Mouse (Mus musculus) MEL (cell line): ENCODE results near the gene Ppp1ca.

Experiments used
- GATA1 ChIP-seq: IDR thresholded peaks from 2 replicates; pipeline ENCODE4 v1.6.1; 2011; ENCODE audit warnings: low read depth, low read length, improper control_type of control experiment
- JUND ChIP-seq: IDR thresholded peaks from 2 replicates; pipeline ENCODE4 v1.6.1; 2011; ENCODE audit warnings: low read depth, mild to moderate bottlenecking, improper control_type of control experiment, low read length
- MAX ChIP-seq: IDR thresholded peaks from 2 replicates; pipeline ENCODE4 v1.6.1; 2011; ENCODE audit warnings: low read length, improper control_type of control experiment
- POLR2A ChIP-seq, 2 experiments: IDR thresholded peaks; 2 replicates each; pipeline ENCODE4 v1.6.1; 2011 to 2012; ENCODE audit warnings: low read length in 2 of 2, mild to moderate bottlenecking in 2 of 2, control low read depth in 1 of 2, improper control_type of control experiment in 1 of 2, low read depth in 1 of 2, moderate library complexity in 1 of 2; ENCODE audit not compliant: control insufficient read depth in 1 of 2, insufficient read depth in 1 of 2, poor library complexity in 1 of 2
- USF1 ChIP-seq: IDR thresholded peaks from 2 replicates; pipeline ENCODE4 v1.6.1; 2014; ENCODE audit warnings: low read depth, mild to moderate bottlenecking, inconsistent platforms, low read length, improper control_type of control experiment, moderate library complexity

- TF ChIP-seq USF1 (no peak), GATA1 (no peak), MAX (no peak), POLR2A (IDR thresholded peaks at IDR 0.05; ENCODE audit: control insufficient read depth in 1 of 2, insufficient read depth in 1 of 2, low read depth in 1 of 2, low read length in 2 of 2, poor library complexity in 1 of 2) (no peak), JUND (no peak)
Measured at GRCm38 (mm10) chr19:4197180-4197579, 5.3 kb downstream of the Ppp1ca start.
